Mouse (Mus musculus) T-helper 2 cell (primary cell): ENCODE results near the gene Cul3.

Source experiments
- in situ Hi-C: fragments of 300-600 bp; cut with MboI, MseI; formaldehyde crosslinking; loops from one replicate; pipeline ENCODE4 v1.15.1; 2025; ENCODE audit warnings: high pct_unique_total_duplicates

The Cul3 gene

DNA sequence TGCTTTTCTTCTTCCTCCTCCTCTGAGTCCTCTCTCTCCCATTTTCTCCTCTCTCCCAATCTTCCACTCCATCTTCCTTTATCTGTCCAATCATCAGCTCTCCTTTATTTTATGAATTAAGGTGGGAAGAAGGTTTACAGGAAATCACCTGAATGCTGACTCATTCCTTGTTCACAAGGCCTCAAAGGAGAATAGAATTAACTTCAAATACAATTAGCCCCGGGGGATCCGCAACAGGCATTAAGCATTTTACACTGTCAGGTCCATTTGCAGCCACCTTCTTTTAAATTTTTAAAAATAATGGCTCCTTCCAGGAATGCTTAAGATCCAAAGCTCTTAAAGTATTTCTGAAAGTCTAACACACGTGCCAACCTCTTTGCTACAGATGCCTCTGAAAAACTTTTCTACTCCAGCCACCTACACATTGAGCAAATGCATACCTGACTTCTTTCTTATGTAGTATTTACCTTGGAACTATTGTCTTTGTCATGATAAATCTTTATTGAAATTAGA lies 24.7 kb downstream of the Cul3 start:
- in situ Hi-C loops = loop anchor here (25.0 kb wide), 1 partner anchor 1778 kb away; no protein-coding TSS in a partner anchor

DNA sequence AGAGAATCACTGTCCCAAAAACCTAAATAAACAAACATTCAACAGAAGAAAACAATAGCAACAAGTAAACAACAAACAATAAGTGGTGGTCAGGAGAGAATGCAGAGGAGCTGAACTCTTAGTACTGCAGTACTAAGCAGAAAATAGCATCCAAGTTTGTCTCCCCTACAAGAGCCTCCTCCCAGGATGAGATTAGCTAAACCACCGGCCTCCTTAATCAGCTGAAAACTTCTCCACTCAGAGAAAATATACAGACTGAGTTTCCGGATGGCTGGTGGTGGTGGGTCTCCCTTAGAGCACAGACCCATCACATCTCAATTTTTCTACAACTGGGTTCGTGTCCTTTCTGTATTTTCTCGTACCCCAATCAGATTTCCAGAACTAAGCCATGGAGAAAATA lies 47.0 kb downstream of the Cul3 start:
- in situ Hi-C loops = no loop called here

DNA sequence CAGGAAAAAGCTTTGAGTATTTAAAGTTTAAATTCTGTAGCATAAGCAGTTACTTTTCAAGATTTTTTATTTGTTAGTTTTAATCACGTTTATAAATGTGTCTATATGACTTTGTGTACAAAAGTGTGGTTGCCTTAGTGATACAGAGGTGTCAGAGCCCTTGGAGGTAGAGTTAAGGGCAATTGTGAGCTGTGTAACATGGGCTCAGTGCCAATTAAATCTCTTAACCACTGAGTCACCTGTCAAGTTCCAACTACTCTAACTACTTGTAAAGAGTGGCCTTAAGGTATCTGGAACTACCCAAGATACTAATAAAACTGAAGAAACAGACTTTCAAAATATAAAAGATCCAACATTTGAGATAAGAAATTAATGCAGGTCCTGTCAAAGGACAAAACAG lies 61.5 kb downstream of the Cul3 start:
- in situ Hi-C loops = loop anchor here (10.0 kb wide), 1 partner anchor 246 kb away; no protein-coding TSS in a partner anchor

DNA sequence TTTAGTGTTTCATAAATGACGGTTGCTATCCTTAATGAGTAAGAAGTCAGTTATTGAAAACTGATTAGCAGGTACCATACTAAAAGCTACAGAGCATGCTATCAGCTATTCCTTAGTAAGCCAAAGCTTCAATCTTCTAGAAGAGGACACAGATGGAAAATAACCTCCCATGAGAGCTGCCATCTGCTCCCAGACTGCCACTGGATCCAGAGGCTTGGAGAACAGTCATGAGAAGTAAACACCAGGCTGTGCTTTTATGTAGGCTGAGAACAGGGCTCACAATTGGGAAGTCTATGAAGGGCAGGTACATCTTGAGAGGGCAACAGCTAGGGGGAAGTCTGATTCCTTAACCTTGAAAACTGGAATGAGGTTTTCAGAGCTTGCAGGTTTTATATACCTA lies 79.8 kb downstream of the Cul3 start:
- in situ Hi-C loops = no loop called here

DNA sequence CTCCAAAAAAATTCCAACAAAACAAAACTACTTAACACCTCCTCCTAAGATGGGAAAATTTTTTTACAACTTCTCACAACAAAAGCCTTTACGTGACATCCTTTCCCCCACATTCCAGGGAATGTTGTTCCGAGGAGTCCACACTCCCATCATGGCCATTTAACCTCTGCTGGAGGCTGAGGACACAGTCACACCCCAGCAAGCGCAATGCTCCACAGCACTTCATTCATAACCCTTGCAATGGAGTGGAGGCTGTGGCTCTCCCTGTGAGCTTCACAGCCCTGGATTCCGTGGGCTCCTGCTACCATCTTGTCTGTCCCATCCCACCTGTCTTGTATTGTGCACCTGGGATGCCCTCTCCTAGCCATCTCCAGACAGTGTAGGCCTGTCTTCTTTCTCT lies 81.6 kb downstream of the Cul3 start:
- in situ Hi-C loops = no loop called here

DNA sequence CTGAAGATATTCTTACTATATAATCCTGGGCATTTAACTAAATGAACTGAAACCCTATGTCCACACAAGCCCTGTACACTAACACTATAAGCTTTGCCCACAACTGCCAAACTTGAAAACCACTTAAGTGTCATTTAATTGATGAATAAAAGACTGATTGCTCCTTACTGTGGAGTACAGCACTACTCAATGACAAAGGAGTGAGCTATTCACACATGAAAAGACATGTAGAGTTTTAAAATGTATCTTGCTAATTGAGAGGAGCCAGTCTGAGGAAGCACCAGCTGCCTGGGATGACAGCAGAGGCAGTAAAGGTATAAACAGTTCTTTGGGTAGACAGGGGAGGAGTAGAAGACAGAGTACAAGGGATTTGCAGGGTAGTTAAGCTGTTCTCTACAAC lies 87.0 kb downstream of the Cul3 start:
- in situ Hi-C loops = no loop called here

DNA sequence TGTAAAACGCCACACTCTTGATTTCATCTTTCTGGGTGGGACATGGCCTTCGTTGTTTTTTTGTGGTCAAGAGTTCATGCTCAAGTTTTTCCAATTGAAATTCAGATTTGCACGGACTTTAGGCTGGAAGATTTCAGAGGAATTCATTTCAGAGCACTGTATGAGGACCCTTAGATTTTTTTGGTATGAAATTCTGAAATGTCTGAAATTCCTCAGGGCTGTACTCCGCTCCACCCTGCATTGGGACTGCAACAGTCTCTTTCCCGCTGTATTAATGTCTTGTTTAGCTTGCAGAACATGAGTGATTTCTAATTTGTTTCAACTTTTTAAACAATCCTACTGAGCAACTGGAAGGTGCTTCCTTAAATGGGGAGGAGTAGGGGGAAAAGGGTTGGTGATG lies 90.0 kb downstream of the Cul3 start:
- in situ Hi-C loops = no loop called here

DNA sequence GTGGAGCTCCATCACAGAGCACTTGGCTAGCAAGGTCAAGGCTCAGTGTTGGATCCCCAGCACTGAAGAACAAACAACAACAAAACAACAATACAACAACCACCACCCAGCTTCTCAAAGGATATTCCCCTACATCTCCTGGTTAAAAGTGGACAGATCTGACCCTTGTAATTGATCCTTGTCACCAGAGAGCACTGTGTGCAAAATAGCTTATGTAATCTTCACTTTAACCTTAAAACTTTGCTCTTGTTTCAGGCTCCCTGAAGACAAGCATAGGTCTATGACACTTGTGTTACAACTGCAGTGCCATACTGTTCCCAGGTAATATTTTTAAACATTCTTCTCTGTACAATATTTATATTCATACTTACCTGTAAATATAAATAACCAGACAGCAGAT lies 93.1 kb downstream of the Cul3 start:
- in situ Hi-C loops = no loop called here

DNA sequence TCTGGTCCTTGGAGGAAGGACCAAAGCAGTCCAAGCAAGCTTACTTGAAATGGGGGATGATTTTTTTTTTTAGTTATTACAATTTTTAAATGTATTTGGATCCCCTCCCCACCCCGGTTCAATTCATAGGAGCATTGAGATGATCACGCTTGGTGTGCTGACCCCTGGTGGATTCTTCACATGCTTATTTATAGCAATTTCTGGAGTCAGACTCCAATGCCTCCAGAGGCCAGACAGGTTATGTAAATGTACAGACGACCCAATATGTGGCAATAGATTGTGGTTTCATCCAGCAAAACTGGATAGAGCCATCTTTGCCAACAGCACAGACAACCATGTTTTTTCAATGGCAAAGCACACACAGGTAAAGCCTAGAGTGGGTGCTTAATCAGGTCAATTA lies 96.2 kb downstream of the Cul3 start:
- in situ Hi-C loops = no loop called here

DNA sequence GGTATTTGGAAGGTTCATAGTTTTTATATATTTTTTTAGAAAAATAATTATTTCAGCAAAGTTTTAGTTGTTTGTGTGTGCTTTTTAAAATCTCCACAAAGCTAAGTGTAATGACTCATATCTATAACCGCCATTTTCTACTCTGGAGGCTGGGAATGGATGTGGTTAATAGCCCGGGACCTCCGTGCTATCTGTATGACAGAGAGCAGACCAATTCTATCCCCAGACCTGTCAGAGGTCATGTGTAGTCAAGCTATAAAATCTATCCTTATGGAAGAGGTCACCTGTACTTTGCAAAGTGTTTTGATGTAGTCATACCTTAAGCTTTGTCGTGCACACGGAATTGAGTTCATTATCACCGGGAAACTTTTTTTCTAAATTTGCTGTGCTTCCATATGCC lies 98.7 kb downstream of the Cul3 start:
- in situ Hi-C loops = no loop called here

DNA sequence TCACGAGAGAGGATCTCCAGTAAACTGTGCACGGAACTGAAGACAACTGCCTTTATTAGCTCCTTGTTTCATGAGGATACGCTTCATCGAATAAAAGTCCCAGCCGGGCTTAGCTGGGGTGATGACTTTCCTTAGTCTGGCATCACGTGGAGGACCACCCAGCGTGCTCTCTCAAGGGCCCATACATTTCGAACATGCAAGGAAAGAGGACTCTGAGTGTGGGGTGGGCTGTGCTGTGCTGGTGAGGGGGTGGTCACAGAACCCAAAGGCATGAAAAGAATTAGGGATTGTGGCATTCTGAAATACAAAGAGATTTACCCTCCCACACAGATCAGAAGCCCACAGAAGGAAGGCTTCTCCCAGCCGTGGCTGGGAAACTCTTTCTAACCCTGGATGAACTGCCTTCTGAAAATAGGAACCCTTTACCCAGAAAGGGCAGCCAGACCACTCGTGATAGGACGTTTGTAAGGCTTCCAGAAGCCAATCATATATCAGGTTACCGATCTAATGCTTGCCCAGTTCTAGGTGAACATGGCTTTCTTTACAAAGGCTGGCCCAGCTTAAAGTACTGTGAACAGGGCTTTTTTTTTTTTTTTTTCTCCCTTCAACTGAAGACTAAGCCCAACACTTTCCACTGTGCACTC lies 100.1 kb downstream of the Cul3 start:
- in situ Hi-C loops = no loop called here

DNA sequence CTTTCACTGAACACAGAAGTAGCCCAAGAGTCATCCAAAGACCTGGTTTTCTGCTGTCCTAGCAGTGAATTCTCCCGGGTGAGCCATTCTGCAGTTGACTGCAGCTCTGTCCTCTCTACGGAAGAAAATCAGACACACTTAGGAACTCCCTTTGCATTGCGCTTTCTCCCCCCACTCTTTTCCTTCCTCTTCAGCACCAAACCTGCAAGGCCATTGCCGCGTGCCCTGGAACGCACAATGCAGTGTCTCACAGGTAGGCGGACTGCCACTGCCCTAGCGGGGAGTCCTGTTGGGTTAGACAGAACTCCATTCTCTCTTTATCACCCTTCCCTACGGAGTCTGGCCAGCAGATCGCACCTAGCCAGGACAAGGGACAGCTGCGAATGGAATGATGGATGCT lies 100.8 kb downstream of the Cul3 start:
- in situ Hi-C loops = no loop called here

DNA sequence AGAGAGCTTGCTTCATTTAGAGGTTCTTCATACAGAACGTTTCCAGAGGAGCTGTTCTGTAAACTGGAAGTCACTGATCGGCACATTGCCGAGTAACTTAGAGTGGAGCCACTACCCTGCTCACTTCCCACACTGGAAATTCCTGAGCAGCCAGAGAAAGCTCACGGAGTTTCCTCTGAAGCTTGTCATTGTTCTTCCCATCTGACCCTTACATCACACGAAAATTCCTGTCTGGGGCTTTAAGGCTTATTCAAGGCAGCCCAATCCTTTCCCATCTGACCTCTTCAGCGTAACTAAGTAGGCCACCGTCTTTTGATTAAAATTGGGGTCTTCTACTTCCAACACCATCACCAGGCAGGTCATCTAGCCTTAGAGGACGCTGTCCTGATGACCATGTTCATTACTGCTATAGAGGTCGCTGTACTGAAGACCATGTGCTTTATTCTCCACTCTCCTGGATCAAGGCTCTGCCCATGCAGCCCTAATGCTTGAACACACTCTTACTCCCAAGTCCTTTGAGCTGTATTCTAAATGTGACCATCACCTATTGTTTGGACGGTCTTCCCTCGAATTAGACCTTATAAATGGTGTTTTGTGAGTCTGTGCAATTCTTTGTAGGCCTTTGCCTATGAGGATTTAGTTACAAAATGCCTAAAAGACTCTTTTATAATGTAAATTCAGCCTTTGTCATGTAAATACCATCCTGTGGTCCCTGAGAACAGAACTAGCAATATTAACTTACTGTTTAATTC lies 103.2 kb downstream of the Cul3 start:
- in situ Hi-C loops = no loop called here

DNA sequence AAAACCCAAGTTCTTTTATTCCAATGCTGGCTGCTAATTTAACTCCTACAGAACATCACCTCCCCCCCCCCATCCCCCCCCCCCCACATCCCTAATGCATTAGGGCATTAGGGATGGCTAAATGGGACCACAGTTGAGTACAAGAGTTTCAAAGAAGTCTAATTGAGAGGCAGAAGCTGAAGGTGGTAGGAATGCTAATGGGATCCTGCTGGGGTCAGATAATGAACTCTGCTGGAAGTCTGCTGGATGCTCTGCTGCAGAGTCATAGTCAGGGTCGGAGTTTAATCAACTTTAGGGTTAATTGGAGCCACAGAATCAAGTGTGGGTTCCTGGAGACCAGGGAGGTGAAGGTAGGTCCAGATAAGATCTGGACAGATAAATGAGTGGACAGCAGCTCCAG lies 104.2 kb downstream of the Cul3 start:
- in situ Hi-C loops = no loop called here

DNA sequence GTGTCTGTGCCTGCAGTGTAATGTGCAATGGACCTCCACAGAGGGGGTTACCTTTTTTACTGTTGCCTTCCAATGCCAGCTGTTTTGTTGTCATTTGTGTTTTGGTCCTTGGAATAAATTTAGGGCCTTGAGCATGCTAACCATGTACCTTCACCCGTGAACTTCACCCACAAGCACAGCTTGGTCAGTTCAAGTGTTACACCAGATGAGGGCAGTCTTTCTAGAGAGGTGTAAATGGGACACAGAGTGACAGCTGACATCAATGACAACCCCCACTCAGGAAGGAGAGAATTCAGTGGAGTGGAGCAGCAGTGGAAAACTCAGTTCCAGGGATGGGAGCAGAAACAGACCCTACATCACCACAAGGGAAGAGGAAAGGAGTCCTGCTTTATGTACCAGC lies 109.7 kb downstream of the Cul3 start:
- in situ Hi-C loops = no loop called here

DNA sequence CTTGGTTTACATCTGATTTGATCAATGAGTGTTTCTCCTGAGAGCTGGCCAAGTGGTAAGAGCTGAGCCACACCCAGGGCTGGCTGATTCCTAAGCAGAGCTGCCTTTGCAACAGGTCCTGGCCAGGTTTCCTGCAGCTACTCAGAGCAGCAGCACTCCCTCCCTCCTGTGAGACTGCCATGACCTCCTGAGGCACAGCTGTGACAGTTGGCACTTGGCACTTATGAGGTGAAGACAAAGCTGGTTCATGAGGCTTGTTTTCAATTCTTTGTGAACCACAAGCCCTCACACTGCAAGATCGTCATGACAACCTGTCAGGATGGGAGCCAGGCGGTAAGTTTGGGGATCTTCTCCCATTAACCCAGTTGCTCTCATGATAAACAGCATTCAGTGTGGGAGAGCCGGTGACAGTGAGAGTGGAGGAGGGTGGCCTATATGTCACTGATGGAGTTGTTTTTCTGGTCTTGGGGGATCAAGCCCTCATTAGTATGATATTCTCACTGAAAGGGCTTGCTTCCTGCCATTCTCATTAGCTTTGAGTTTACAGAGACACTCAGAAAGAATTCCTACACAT lies 115.4 kb downstream of the Cul3 start:
- in situ Hi-C loops = loop anchor here (10.0 kb wide), 1 partner anchor 180 kb away; no protein-coding TSS in a partner anchor

DNA sequence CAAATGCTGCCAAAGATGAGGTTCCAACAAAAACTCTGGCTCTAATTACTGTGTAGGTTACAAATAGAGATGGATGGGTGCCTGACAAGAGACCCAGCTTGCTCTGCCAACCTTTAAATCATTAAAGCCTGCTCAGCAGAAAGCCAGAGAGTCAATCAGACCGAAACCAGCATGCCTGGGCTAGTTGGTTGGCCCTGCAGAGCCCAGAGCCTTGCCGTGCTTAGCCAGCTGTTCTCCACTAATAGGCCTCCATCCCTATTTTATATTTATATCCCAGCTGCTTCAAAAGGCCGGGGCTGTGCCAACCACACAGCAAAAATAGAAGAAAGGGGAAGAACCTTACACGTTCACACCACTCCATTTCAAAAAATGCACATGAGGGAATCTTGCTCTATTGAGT lies 119.1 kb downstream of the Cul3 start:
- in situ Hi-C loops = loop anchor here (10.0 kb wide), 1 partner anchor 184 kb away; no protein-coding TSS in a partner anchor

DNA sequence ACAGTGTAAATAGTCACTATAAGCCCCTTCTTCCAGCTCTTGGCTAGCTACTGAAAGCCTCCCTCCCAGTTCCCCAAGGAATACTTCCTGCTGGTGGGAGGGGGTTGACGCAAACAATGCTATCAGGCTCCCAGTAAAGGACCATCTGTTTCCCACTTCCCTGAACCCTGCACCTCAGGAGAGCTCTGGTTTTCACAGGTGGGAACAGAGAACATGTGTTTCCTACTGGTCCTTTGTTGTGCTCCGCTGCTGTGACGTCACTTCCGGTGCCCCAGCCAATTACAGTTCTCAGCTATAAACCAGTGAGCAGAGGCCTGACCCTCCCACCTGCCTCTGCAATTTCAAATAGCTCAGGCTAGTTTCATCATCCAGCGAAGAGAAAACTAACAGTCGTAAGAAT lies 122.0 kb downstream of the Cul3 start, which contains the start of gene Fam124b:
Fam124b (minus strand) TSS at position 206 of the 400 bp plus-strand sequence.
- in situ Hi-C loops = no loop called here
